Mouse (Mus musculus): ENCODE results near the gene Hand2.

DNA sequence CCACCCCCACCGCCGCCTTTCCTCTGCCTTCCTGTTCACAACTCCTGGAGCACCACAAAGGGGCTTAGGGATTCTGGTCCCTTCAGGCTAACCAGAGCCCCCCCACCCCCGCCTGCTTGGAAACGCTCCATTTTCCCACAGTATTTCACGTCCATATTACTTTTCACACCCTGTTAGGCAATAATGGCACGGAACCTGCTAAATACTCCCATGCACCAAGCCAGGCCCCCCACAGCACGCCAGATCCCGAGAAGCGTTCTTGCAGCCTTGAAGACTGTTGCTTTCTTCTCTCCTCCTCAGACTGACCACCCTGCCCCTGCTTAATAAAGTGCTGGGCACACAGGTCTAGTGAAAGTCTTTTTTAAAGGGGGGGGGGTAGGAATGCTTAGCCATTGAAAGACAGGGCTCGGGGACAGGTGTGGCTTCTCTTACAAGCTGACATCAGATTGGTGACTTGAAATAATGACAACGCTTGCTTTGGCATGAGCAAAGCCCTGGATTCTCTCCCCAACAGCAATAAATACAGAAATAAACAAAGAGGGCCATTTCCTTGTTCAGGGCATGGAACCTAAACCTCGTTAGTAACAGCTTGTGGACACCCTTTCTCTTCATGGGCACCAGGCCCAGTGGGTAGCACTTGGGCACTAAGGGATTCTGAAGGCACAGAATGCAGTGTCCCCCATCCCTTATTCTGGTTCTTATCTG, 21.8 kb downstream of the Hand2 start:
- TF ChIP-seq CTCF (IDR thresholded peaks at IDR 0.05; ENCODE audit: low read depth) (no peak), EP300 (optimal IDR thresholded peaks at IDR 0.05) (no peak)
